Comparison of ENCODE assay signal across 7 mouse cellular contexts in genomic region chr16:33306633-33307070, GRCm38 (mm10). TPM values are rescaled to one million over a fixed set of nuclear protein-coding genes. Genes with fewer than 3 reads are reported as not detected.
DNase-seq lines count a peak whose midpoint lies in the region; ATAC-seq and TF ChIP-seq lines count a peak whose summit lies in the region.

No protein-coding gene starts in this region.

- peak overlapping the region; percentile 57 for H3K4me3 ChIP-seq in gastrocnemius, adult 2 months
- H3K4me3 ChIP-seq in intestine, embryonic 16.5 days (ENCODE audit: low read length) = no peak overlapping the region
- H3K4me3 ChIP-seq in midbrain, embryonic 13.5 days (replicated peaks) = no peak overlapping the region

- no peaks in the 10 kb centered on the region for H3K36me3 ChIP-seq in intestine, embryonic 16.5 days (ENCODE audit: control insufficient read depth, insufficient read depth, low read length)
- peaks cover 15% of the 10 kb centered on the region for H3K36me3 ChIP-seq in midbrain, embryonic 13.5 days

- DNase-seq in cerebellum, postnatal 10 days = peak; percentile 88 to 90
- DNase-seq in gastrocnemius, adult 2 months = peak; percentile 79
- DNase-seq in left cerebral cortex, postnatal 36 days (ENCODE audit: low spot score in 2 of 2) = peak; percentile 58 to 67
- DNase-seq in spleen, adult 18-20 months = peak; percentile 24 to 72

- no peak overlapping the region for H3K27ac ChIP-seq in gastrocnemius, adult 2 months
- no peak overlapping the region for H3K27ac ChIP-seq in intestine, embryonic 16.5 days (ENCODE audit: low read length)
- H3K27ac ChIP-seq in midbrain, embryonic 13.5 days = no peak overlapping the region

- no peaks in the 10 kb centered on the region for H3K9me3 ChIP-seq in intestine, embryonic 16.5 days (ENCODE audit: control insufficient read depth, low read length)
- H3K9me3 ChIP-seq in midbrain, embryonic 13.5 days = no peaks in the 10 kb centered on the region

- peak; percentile 76 for ATAC-seq in activated CD4-positive, CD25-positive, alpha-beta regulatory T cell, adult 4 months
- ATAC-seq in intestine, embryonic 16.5 days = peak; percentile 81
- ATAC-seq in midbrain, embryonic 13.5 days = peak; percentile 45; the same call in 1 of the 2 replicates

- H3K4me1 ChIP-seq in intestine, embryonic 16.5 days (ENCODE audit: control insufficient read depth, insufficient read depth, low read length) = peaks cover 3% of the 10 kb centered on the region
- H3K4me1 ChIP-seq in midbrain, embryonic 13.5 days (replicated peaks) = no peaks in the 10 kb centered on the region

- H3K4me2 ChIP-seq in intestine, embryonic 16.5 days (ENCODE audit: low read depth, low read length) = peak overlapping the region; percentile 30; the same call in 1 of the 2 replicates
- no peak overlapping the region for H3K4me2 ChIP-seq in midbrain, embryonic 13.5 days (replicated peaks)

- TF ChIP-seq CTCF in gastrocnemius, adult 2 months (IDR thresholded peaks at IDR 0.05) = peak; percentile 99

- 4% methylated on average over 4 of the region's 4 CpGs for WGBS in intestine, embryonic 16.5 days
- WGBS in midbrain, embryonic 13.5 days = 15% methylated on average over 4 of the region's 4 CpGs

- no peaks in the 10 kb centered on the region for H3K27me3 ChIP-seq in intestine, embryonic 16.5 days (replicated peaks; ENCODE audit: control insufficient read depth, insufficient read depth, low read length)
- no peaks in the 10 kb centered on the region for H3K27me3 ChIP-seq in midbrain, embryonic 13.5 days

- intact Hi-C loops in gastrocnemius, adult 2 months (cut with DNase I) = loop anchor here (2.0 to 5.0 kb wide), 2 partner anchors 432 to 491 kb away; no protein-coding TSS in a partner anchor
- intact Hi-C loops in left cerebral cortex, postnatal 36 days (cut with DNase I) = loop anchor here (2.0 kb wide), 1 partner anchor 434 kb away; no protein-coding TSS in a partner anchor

- no peak overlapping the region for H3K9ac ChIP-seq in intestine, embryonic 16.5 days (ENCODE audit: low read depth, low read length)
- H3K9ac ChIP-seq in midbrain, embryonic 13.5 days (replicated peaks) = no peak overlapping the region; the same call in 1 of the 2 replicates

RNA-seq across cellular contexts. Expression of gene Snx4, which starts 55.4 kb away (rescaled TPM):
- polyA plus RNA-seq in activated CD4-positive, CD25-positive, alpha-beta regulatory T cell, adult 4 months (2017; shearing (Covaris generic)) = 100 to 1,000 TPM; 109 to 115 TPM
- 10 to 100 TPM; 12.6 to 15.2 TPM for total RNA-seq in gastrocnemius, adult 2 months (2021)
- 89.3 and 95.9 TPM in 2 replicates for polyA plus RNA-seq in intestine, embryonic 16.5 days (2015; fragmentation: Nextera tagmentation; extraction: Ambion mirVana)
- total RNA-seq in left cerebral cortex, postnatal 36 days (2021) = 10 to 100 TPM; 37.0 to 40.0 TPM
- polyA plus RNA-seq in midbrain, embryonic 13.5 days (2015; fragmentation: Nextera tagmentation; extraction: Ambion mirVana) = 78.2 and 81.9 TPM in 2 replicates
